Mouse (Mus musculus) left cerebral cortex, adult 8-10 months (tissue): ENCODE measurements around the gene Gm20916. TPM values are rescaled to one million over a fixed set of nuclear protein-coding genes. Genes with fewer than 3 reads are reported as not detected.
"Not testable (repeated sequence)": the region's sequence is repeated elsewhere in the genome, so short reads cannot be mapped to it uniquely, and the experiment has no call there.

ENCODE experiments used
- DNase-seq, 2 experiments: peaks; one replicate each; pipeline ENCODE4 v3.0.0; 2022; ENCODE audit warnings: low spot score in 2 of 2
- total RNA-seq, 4 experiments: library from RNA; stranded (reverse); gene quantifications; 2 replicates each; pipeline ENCODE4 v1.2.4; 2022

Gm20916 gene
- total RNA-seq, result not detected

- DNase-seq, result not testable (repeated sequence)
Observed at GRCm38 (mm10) chrY:79319265-79319664, at the start of gene Gm20916. TSS of gene Gm20916 (plus strand) at chrY:79319565.

Other genes starting within 250 kb of the Gm20916 start
- gene Gm20917, start 168.4 kb upstream of the Gm20916 start, total RNA-seq, result not detected